Mouse (Mus musculus): Measurements from ENCODE around the gene Gm6657. TPM values are rescaled to one million over a fixed set of nuclear protein-coding genes. Genes with fewer than 3 reads are reported as not detected.

The Gm6657 gene
- polyA plus RNA-seq, 1 experiment: not detected

Other genes with a start within 250 kb of the Gm6657 start
- gene Gphn, start 32.1 kb downstream of the Gm6657 start, polyA plus RNA-seq (2012; rRNA removed): 69.0 and 70.7 TPM in 2 replicates

Data from frontal cortex, adult 2 months (tissue).